Mouse (Mus musculus) liver, embryonic 11.5 days (tissue): ENCODE data around the gene AL607142.1. TPM values are rescaled to one million over a fixed set of nuclear protein-coding genes. Genes with fewer than 3 reads are reported as not detected.

Experiments
- ATAC-seq: fragments of 200-750 bp; cut with Nextera tagmentation; replicated peaks from 2 replicates; pipeline ENCODE4 v1.8.0; 2017; ENCODE audit warnings: moderate number of reproducible peaks, mild to moderate bottlenecking, moderate TSS enrichment, moderate library complexity; ENCODE audit not compliant: low FRiP score
- DNase-seq: peaks from one replicate; pipeline ENCODE4 v3.0.0-alpha.2; 2017; ENCODE audit warnings: low spot score
- H3K27ac ChIP-seq: fragments of 300-500 bp; sonication (generic); 2 replicates; pipeline ENCODE4 v1.5.1; 2014; ENCODE audit warnings: mild to moderate bottlenecking, low read depth, low read length, control low read depth
- H3K27me3 ChIP-seq: fragments of 300-500 bp; sonication (generic); replicated peaks from 2 replicates; pipeline ENCODE4 v1.6.1; 2014; ENCODE audit warnings: low read length, mixed read lengths; ENCODE audit not compliant: control insufficient read depth, insufficient read depth
- H3K36me3 ChIP-seq: fragments of 300-500 bp; sonication (generic); 2 replicates; pipeline ENCODE4 v1.6.1; 2014; ENCODE audit warnings: mild to moderate bottlenecking, low read length, moderate library complexity, mixed read lengths; ENCODE audit not compliant: control insufficient read depth, insufficient read depth
- H3K4me1 ChIP-seq: fragments of 300-500 bp; sonication (generic); replicated peaks from 2 replicates; pipeline ENCODE4 v1.6.1; 2014; ENCODE audit warnings: low read length, mixed read lengths; ENCODE audit not compliant: control insufficient read depth, insufficient read depth
- H3K4me2 ChIP-seq: fragments of 300-500 bp; sonication (generic); 2 replicates; pipeline ENCODE4 v1.6.1; 2014; ENCODE audit warnings: mild to moderate bottlenecking, control low read depth, moderate library complexity
- H3K4me3 ChIP-seq: fragments of 300-500 bp; sonication (generic); 2 replicates; pipeline ENCODE4 v1.5.1; 2014; ENCODE audit warnings: low read depth, low read length, control low read depth
- H3K9ac ChIP-seq: fragments of 300-500 bp; sonication (generic); 2 replicates; pipeline ENCODE4 v1.6.1; 2014; ENCODE audit warnings: low read depth, low read length, control low read depth
- H3K9me3 ChIP-seq: fragments of 300-500 bp; sonication (generic); 2 replicates; pipeline ENCODE4 v1.6.1; 2016; ENCODE audit warnings: low read length, inconsistent platforms, mixed read lengths; ENCODE audit not compliant: control insufficient read depth
- WGBS: fragments of 180-500 bp; shearing (Covaris S2); extraction: QIAGEN DNeasy Blood & Tissue Kit; methylation state at CpG from one replicate; pipeline ENCODE4 v1.1.7; 2014; 5-methylcytosine and 5-hydroxymethylcytosine counted together
- polyA plus RNA-seq: library from polyadenylated mRNA; unstranded; fragments of >200 nt; fragmentation: Nextera tagmentation; extraction: Ambion mirVana; gene quantifications from 2 replicates; pipeline ENCODE4 v1.2.1, GENCODE M21; 2014

Gene AL607142.1
- polyA plus RNA-seq, 1 experiment from 2014 or later = not detected

- no peak overlapping the region for H3K27ac ChIP-seq
- WGBS = 70% methylated on average over 4 of the region's 4 CpGs
- H3K27me3 ChIP-seq = no peaks in the 10 kb centered on the region
- H3K9ac ChIP-seq = no peak overlapping the region
- H3K9me3 ChIP-seq = no peaks in the 10 kb centered on the region
- no peaks in the 10 kb centered on the region for H3K36me3 ChIP-seq
- DNase-seq = no peak
- H3K4me2 ChIP-seq = no peak overlapping the region
- no peak overlapping the region for H3K4me3 ChIP-seq
- no peak for ATAC-seq
- H3K4me1 ChIP-seq = no peaks in the 10 kb centered on the region
Observed at GRCm38 (mm10) chr4:120128033-120128432, 63.2 kb downstream of the AL607142.1 start.

- Histone ChIP-seq H3K4me2 (no peak overlapping the region), H3K9me3 (no peaks in the 10 kb centered on the region), H3K27ac (no peak overlapping the region), H3K4me1 (no peaks in the 10 kb centered on the region), H3K27me3 (no peaks in the 10 kb centered on the region), H3K36me3 (no peaks in the 10 kb centered on the region), H3K4me3 (no peak overlapping the region), H3K9ac (no peak overlapping the region)
- 44% methylated on average over 4 of the region's 4 CpGs for WGBS
- ATAC-seq = no peak; the same call in 1 of the 2 replicates
- no peak for DNase-seq
Observed at GRCm38 (mm10) chr4:120129233-120129885, 64.6 kb downstream of the AL607142.1 start.

GRCm38 (mm10) chr4:120130926-120131325 is 66.1 kb downstream of the AL607142.1 start:
- ATAC-seq = no peak
- Histone ChIP-seq H3K9ac (no peak overlapping the region), H3K4me3 (no peak overlapping the region)

GRCm38 (mm10) chr4:120131441-120132220 is 66.8 kb downstream of the AL607142.1 start:
- no peak overlapping the region for H3K4me2 ChIP-seq
- no peaks in the 10 kb centered on the region for H3K4me1 ChIP-seq
- ATAC-seq (no peak), DNase-seq (no peak)
- 77% methylated on average over 24 of the region's 24 CpGs for WGBS
- no peak overlapping the region for H3K9ac ChIP-seq
- H3K4me3 ChIP-seq = no peak overlapping the region
- H3K36me3 ChIP-seq = no peaks in the 10 kb centered on the region
- no peak overlapping the region for H3K27ac ChIP-seq
- H3K27me3 ChIP-seq = no peaks in the 10 kb centered on the region
- no peaks in the 10 kb centered on the region for H3K9me3 ChIP-seq

More at GRCm38 (mm10) chr4:120130926-120131325, 66.1 kb downstream of the AL607142.1 start:
- Histone ChIP-seq H3K27ac (no peak overlapping the region), H3K4me1 (no peaks in the 10 kb centered on the region), H3K36me3 (no peaks in the 10 kb centered on the region), H3K4me2 (no peak overlapping the region), H3K27me3 (no peaks in the 10 kb centered on the region), H3K9me3 (no peaks in the 10 kb centered on the region)
- DNase-seq = no peak
- WGBS = 69% methylated on average over 4 of the region's 4 CpGs

GRCm38 (mm10) chr4:120134223-120134622 is 69.4 kb downstream of the AL607142.1 start:
- no peak overlapping the region for H3K9ac ChIP-seq
- WGBS = 71% methylated on average over 6 of the region's 6 CpGs

GRCm38 (mm10) chr4:120141810-120142209 is 77.0 kb downstream of the AL607142.1 start:
- no peak overlapping the region for H3K9ac ChIP-seq
- no peaks in the 10 kb centered on the region; the same call in 1 of the 2 replicates for H3K27me3 ChIP-seq
- no peak for DNase-seq
- no peak overlapping the region for H3K4me3 ChIP-seq
- no peak for ATAC-seq
- no peaks in the 10 kb centered on the region for H3K4me1 ChIP-seq
- no peak overlapping the region for H3K4me2 ChIP-seq
- no peak overlapping the region for H3K27ac ChIP-seq
- 55% methylated on average over 1 of the region's 1 CpGs for WGBS
- no peaks in the 10 kb centered on the region for H3K9me3 ChIP-seq
- H3K36me3 ChIP-seq = no peaks in the 10 kb centered on the region

More at GRCm38 (mm10) chr4:120134223-120134622, 69.4 kb downstream of the AL607142.1 start:
- DNase-seq (no peak), ATAC-seq (no peak)
- Histone ChIP-seq H3K4me2 (no peak overlapping the region), H3K27ac (no peak overlapping the region), H3K4me1 (no peaks in the 10 kb centered on the region), H3K4me3 (no peak overlapping the region), H3K27me3 (no peaks in the 10 kb centered on the region), H3K9me3 (no peaks in the 10 kb centered on the region), H3K36me3 (no peaks in the 10 kb centered on the region)

GRCm38 (mm10) chr4:120142905-120143304 is 78.1 kb downstream of the AL607142.1 start:
- ATAC-seq = no peak
- WGBS = 71% methylated on average over 9 of the region's 9 CpGs

More at GRCm38 (mm10) chr4:120142905-120143304, 78.1 kb downstream of the AL607142.1 start:
- Histone ChIP-seq H3K36me3 (no peaks in the 10 kb centered on the region), H3K4me1 (no peaks in the 10 kb centered on the region), H3K27ac (no peak overlapping the region), H3K27me3 (peaks cover 5% of the 10 kb centered on the region), H3K4me2 (no peak overlapping the region), H3K9ac (no peak overlapping the region), H3K9me3 (no peaks in the 10 kb centered on the region), H3K4me3 (no peak overlapping the region)
- no peak for DNase-seq
